Comparison of ENCODE assay signal across 7 mouse cellular contexts in the genomic region with DNA sequence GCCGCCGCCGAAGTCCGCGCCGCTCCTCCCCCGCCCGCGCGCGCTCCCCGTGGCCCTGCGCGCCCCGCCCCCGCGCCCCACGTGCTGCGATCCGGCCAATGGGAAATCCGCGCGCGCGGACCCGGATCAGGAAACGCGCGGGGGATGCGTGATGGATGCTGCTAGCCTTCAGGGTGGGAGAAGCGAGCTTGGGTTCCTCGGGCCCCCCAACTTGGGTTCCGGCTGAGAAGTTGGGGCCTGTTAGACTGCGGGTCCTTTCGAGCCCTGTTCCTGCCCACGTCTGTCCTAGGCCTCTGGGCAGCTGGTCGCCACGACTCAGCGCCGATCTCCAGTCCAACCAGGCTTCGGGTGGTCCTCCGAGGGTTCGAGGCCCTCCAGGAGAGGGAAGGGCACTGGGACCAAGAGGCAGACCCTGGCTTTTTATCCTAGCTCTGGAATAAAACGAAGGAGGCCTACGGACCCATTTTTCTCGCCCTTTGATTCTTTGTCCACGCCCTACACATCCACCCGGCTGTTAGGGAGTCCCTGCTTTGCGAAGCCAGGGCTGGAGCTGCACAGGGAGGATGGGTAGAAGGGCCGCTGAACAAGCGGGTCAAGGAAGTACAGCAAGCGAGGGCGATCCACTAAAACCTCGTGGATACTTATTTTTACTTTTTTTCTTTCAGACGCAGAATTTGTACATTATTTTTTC. TPM values are rescaled to one million over a fixed set of nuclear protein-coding genes. Genes with fewer than 3 reads are reported as not detected.
DNase-seq lines count a peak whose midpoint lies in the region.

No protein-coding gene starts in this region.

- DNase-seq in adipocyte (ENCODE audit: low spot score): peak; percentile 85
- DNase-seq in embryonic facial prominence, embryonic 10.5 days (ENCODE audit: low spot score): peak; percentile 85
- peak; percentile 82 for DNase-seq in heart, embryonic 10.5 days (ENCODE audit: low spot score)
- peak; percentile 89 for DNase-seq in kidney, adult 9 months
- peak; percentile 91 for DNase-seq in lung, postnatal 14 days
- peak; percentile 75 for DNase-seq in ovary, postnatal 10 days (ENCODE audit: low spot score)
- peak; percentile 73 to 81 for DNase-seq in urinary bladder, adult 18-20 months (ENCODE audit: low spot score in 2 of 2)

- H3K4me3 ChIP-seq in embryonic facial prominence, embryonic 10.5 days: peak overlapping the region; percentile 55
- peak overlapping the region; percentile 61 for H3K4me3 ChIP-seq in heart, embryonic 10.5 days

- peaks cover 14% of the 10 kb centered on the region for H3K4me1 ChIP-seq in embryonic facial prominence, embryonic 10.5 days
- peaks cover 15% of the 10 kb centered on the region for H3K4me1 ChIP-seq in heart, embryonic 10.5 days

- under 1% methylated on average over 48 of the region's 55 CpGs for WGBS in embryonic facial prominence, embryonic 10.5 days
- under 1% methylated on average over 39 of the region's 55 CpGs for WGBS in heart, embryonic 10.5 days

- H3K27me3 ChIP-seq in embryonic facial prominence, embryonic 10.5 days (replicated peaks; ENCODE audit: low read depth, poor library complexity, severe bottlenecking): peaks cover 100% of the 10 kb centered on the region
- H3K27me3 ChIP-seq in heart, embryonic 10.5 days (ENCODE audit: insufficient read depth, poor library complexity, severe bottlenecking): peaks cover 100% of the 10 kb centered on the region

- H3K36me3 ChIP-seq in embryonic facial prominence, embryonic 10.5 days (replicated peaks): no peaks in the 10 kb centered on the region
- no peaks in the 10 kb centered on the region for H3K36me3 ChIP-seq in heart, embryonic 10.5 days

- H3K27ac ChIP-seq in embryonic facial prominence, embryonic 10.5 days (replicated peaks): no peak overlapping the region
- H3K27ac ChIP-seq in heart, embryonic 10.5 days: peak overlapping the region; percentile 73

- no peaks in the 10 kb centered on the region for H3K9me3 ChIP-seq in embryonic facial prominence, embryonic 10.5 days
- no peaks in the 10 kb centered on the region for H3K9me3 ChIP-seq in heart, embryonic 10.5 days

RNA-seq across cellular contexts. Expression of a gene that starts 0.5 kb away (rescaled TPM):
- 0.09 TPM in 1 of 2 replicates, not detected in the other for polyA plus RNA-seq in embryonic facial prominence, embryonic 10.5 days (2016; fragmentation: Nextera tagmentation; extraction: Ambion mirVana)
- polyA plus RNA-seq in heart, embryonic 10.5 days (2016; fragmentation: Nextera tagmentation; extraction: Ambion mirVana): 0.17 and 1.4 TPM in 2 replicates

RNA-seq across cellular contexts. Expression of a gene that starts 12.4 kb away (rescaled TPM):
- 0.23 TPM in 1 of 2 replicates, not detected in the other for polyA plus RNA-seq in embryonic facial prominence, embryonic 10.5 days (2016; fragmentation: Nextera tagmentation; extraction: Ambion mirVana)
- 0.58 and 6.0 TPM in 2 replicates for polyA plus RNA-seq in heart, embryonic 10.5 days (2016; fragmentation: Nextera tagmentation; extraction: Ambion mirVana)

RNA-seq across cellular contexts. Expression of a gene that starts 14.7 kb away (rescaled TPM):
- polyA plus RNA-seq in embryonic facial prominence, embryonic 10.5 days (2016; fragmentation: Nextera tagmentation; extraction: Ambion mirVana): 0.12 and 0.64 TPM in 2 replicates
- polyA plus RNA-seq in heart, embryonic 10.5 days (2016; fragmentation: Nextera tagmentation; extraction: Ambion mirVana): 0.07 and 1.5 TPM in 2 replicates

RNA-seq across cellular contexts. Expression of a gene that starts 16.5 kb away (rescaled TPM):
- polyA plus RNA-seq in embryonic facial prominence, embryonic 10.5 days (2016; fragmentation: Nextera tagmentation; extraction: Ambion mirVana): not detected in 2 replicates
- 0.30 TPM in 1 of 2 replicates, not detected in the other for polyA plus RNA-seq in heart, embryonic 10.5 days (2016; fragmentation: Nextera tagmentation; extraction: Ambion mirVana)

RNA-seq across cellular contexts. Expression of a gene that starts 21.1 kb away (rescaled TPM):
- 0.66 and 2.2 TPM in 2 replicates for polyA plus RNA-seq in embryonic facial prominence, embryonic 10.5 days (2016; fragmentation: Nextera tagmentation; extraction: Ambion mirVana)
- polyA plus RNA-seq in heart, embryonic 10.5 days (2016; fragmentation: Nextera tagmentation; extraction: Ambion mirVana): 0.57 and 3.7 TPM in 2 replicates
